Mouse (Mus musculus) ovary, adult 10 weeks (tissue): ENCODE results near the gene Gzmk. TPM values are rescaled to one million over a fixed set of nuclear protein-coding genes. Genes with fewer than 3 reads are reported as not detected.

Experiments
- polyA plus RNA-seq: library from polyadenylated mRNA; stranded (reverse); fragments of 350-450 nt; fragmentation: Illumina TruSeq; extraction: RNeasy Lipid Tissue Mini Kit (QIAGEN cat#74804); gene quantifications from one replicate; pipeline ENCODE4 v1.2.3, GENCODE M21; 2014

The Gzmk gene
- polyA plus RNA-seq: not detected

DNA sequence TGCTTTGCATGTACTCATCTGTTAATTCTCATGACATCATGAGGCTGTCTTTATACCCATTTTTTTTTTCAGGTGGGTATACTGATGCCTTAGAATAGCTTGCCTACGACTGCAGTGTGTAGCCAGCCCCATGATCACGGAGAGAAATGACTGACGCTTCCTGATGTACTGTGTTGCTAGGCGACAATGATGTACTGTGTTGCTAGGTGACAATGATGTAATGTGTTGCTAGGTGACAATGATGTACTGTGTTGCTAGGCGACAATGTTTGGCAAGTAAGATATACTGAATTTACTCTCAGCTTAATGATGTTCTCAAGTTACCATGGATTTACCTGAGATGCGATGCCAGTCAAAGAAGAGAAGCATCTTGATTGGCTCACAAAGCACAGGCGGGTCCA is at the start of gene Gzmk:
Gene Gzmk (minus strand): TSS at position 98 of the 400 bp plus-strand sequence.

DNA sequence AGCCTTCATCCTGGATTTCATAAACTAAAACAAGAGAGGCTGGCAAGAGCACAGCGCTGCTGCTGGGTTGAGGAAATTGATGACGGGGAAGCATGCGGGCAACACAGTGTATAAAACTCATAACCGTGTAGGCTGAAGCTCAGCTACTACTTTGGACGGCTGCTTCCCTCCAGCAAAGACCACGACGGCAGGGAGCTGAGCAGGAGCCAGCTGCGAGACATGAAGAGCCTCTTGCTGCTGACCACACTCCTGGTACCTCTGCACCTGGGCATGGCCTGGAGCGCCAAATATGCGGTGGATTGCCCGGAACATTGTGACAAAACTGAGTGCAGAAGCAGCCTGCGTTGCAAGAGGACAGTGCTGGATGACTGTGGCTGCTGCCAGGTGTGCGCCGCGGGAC is 16.1 kb downstream of the Gzmk start, which contains the start of gene Esm1:
Gene Esm1 (plus strand): TSS at position 36 of the 400 bp plus-strand sequence.

Other genes starting within 250 kb of the Gzmk start
- gene Ccno, start 238.1 kb downstream of the Gzmk start, polyA plus RNA-seq: 3.0 TPM
- gene Mcidas, start 232.1 kb downstream of the Gzmk start, polyA plus RNA-seq: not detected
- not detected for gene Cdc20b, start 190.8 kb downstream of the Gzmk start, polyA plus RNA-seq
- 285 TPM for gene Gpx8, start 179.5 kb downstream of the Gzmk start, polyA plus RNA-seq
- 1.8 TPM for gene Gzma, start 124.9 kb downstream of the Gzmk start, polyA plus RNA-seq
- 2.5 TPM for gene Esm1, start 16.2 kb downstream of the Gzmk start, polyA plus RNA-seq
- 5.9 TPM for gene BC067074, start 67.3 kb upstream of the Gzmk start, polyA plus RNA-seq